Mouse (Mus musculus): ENCODE data around the gene Polr2i. TPM values are rescaled to one million over a fixed set of nuclear protein-coding genes. Genes with fewer than 3 reads are reported as not detected.

Polr2i gene
- polyA plus RNA-seq, 1 experiment from 2014 or later: 91.2 TPM

DNA sequence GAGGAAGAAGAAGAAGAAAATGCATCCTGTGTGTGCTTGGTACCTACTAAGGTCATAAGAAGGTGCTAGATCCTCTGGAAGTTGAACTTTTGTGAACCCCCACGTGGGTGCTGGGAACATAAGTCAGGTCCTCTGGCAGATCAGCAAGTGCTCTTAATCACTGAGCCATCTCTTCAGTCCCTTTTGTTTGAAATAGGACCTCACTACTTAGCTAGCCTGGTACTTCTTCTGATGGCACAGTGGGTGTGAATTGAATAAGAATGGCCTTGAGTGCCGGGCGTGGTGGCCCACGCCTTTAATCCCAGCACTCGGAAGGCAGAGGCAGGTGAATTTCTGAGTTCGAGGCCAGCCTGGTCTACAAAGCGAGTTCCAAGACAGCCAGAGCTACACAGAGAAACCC lies 34.2 kb downstream of the Polr2i start:
- no peak overlapping the region for H3K27ac ChIP-seq (ENCODE audit: low read depth, low read length)
- ATAC-seq: no peak
- H3K4me1 ChIP-seq (replicated peaks; ENCODE audit: control insufficient read depth, insufficient read depth, low read length): no peaks in the 10 kb centered on the region
- H3K27me3 ChIP-seq (replicated peaks; ENCODE audit: control insufficient read depth, insufficient read depth, low read length): no peaks in the 10 kb centered on the region
- no peak for TF ChIP-seq CTCF (IDR thresholded peaks at IDR 0.05; ENCODE audit: low read depth)
- H3K9me3 ChIP-seq (ENCODE audit: control insufficient read depth): no peaks in the 10 kb centered on the region
- H3K4me3 ChIP-seq (ENCODE audit: low read depth, low read length): no peak overlapping the region
- WGBS: 87% methylated on average over 7 of the region's 7 CpGs
- H3K9ac ChIP-seq (ENCODE audit: low read depth, low read length): no peak overlapping the region
- H3K36me3 ChIP-seq (ENCODE audit: control insufficient read depth, insufficient read depth): peaks cover 44% of the 10 kb centered on the region
- no peak overlapping the region for H3K4me2 ChIP-seq (replicated peaks; ENCODE audit: low read depth)

DNA sequence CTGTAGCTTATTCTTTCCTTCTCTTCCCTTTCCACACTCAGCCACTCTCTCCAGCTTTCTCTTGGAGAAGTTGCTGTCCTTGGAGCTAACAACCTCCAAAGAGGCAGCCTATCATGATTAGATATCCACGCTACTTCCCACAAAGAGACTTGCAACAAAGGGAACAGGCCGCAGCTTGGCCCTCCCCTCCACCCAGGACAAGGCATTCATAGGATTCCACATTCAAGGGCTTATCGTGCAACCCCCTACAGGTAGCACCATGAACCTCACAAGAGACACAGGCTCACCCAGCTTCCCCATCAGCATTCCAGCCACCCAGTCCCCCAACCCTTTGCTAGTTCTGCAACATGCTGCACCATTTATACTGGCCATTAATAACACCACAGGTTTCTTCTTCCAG lies 35.0 kb downstream of the Polr2i start:
- Histone ChIP-seq H3K9me3 (ENCODE audit: control insufficient read depth) (no peaks in the 10 kb centered on the region), H3K4me3 (ENCODE audit: low read depth, low read length) (no peak overlapping the region), H3K27ac (ENCODE audit: low read depth, low read length) (no peak overlapping the region), H3K36me3 (ENCODE audit: control insufficient read depth, insufficient read depth) (peaks cover 44% of the 10 kb centered on the region), H3K9ac (ENCODE audit: low read depth, low read length) (no peak overlapping the region), H3K4me2 (replicated peaks; ENCODE audit: low read depth) (no peak overlapping the region), H3K4me1 (replicated peaks; ENCODE audit: control insufficient read depth, insufficient read depth, low read length) (no peaks in the 10 kb centered on the region), H3K27me3 (replicated peaks; ENCODE audit: control insufficient read depth, insufficient read depth, low read length) (no peaks in the 10 kb centered on the region)
- no peak for ATAC-seq
- no peak for TF ChIP-seq CTCF (IDR thresholded peaks at IDR 0.05; ENCODE audit: low read depth)
- WGBS: 79% methylated on average over 3 of the region's 3 CpGs

DNA sequence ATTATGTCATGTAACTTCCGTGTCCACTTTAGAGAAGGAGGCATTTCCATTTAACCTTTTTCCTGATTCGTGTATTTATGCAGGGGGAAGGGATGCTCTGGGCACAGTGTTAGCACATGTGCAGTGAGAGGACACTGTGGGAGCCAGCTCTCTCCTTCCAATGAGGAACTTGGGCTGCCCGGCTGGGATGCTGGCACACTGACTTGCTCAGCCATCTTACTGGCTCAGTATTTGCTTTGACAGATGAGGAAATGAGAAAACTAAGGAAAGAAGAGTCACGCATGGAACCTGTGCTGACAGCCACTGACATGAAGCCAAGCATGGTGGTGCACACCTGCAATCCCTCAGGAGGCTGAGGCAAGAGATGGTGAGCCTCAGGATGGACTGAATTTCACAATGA lies 37.9 kb downstream of the Polr2i start:
- no peaks in the 10 kb centered on the region for H3K9me3 ChIP-seq (ENCODE audit: control insufficient read depth)
- H3K4me2 ChIP-seq (replicated peaks; ENCODE audit: low read depth): no peak overlapping the region
- no peak for ATAC-seq
- no peak overlapping the region for H3K4me3 ChIP-seq (ENCODE audit: low read depth, low read length)
- no peaks in the 10 kb centered on the region for H3K4me1 ChIP-seq (replicated peaks; ENCODE audit: control insufficient read depth, insufficient read depth, low read length)
- WGBS: 86% methylated on average over 4 of the region's 4 CpGs
- TF ChIP-seq CTCF (IDR thresholded peaks at IDR 0.05; ENCODE audit: low read depth): no peak
- H3K27ac ChIP-seq (ENCODE audit: low read depth, low read length): no peak overlapping the region
- H3K27me3 ChIP-seq (replicated peaks; ENCODE audit: control insufficient read depth, insufficient read depth, low read length): no peaks in the 10 kb centered on the region
- H3K9ac ChIP-seq (ENCODE audit: low read depth, low read length): no peak overlapping the region
- H3K36me3 ChIP-seq (ENCODE audit: control insufficient read depth, insufficient read depth): peaks cover 34% of the 10 kb centered on the region

DNA sequence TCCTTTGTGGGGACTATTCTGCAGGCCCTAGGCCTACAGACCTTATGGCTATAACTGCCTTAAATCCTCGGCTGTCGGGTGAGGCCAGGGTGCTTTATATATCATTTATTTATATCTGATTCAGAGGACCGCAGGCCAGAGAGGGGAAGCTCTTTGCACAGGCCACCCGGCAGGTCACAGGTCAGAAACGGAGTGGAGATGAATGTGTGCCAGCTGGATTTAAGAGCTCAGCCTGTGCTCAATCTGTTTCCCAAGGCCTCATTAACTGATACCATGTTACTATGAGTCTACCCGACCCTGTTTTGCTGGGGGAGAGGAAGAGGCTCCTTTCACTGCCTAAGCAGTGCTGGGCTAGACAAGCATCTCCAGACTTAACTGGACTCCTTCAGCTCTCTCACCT lies 42.6 kb downstream of the Polr2i start:
- no peak overlapping the region for H3K4me3 ChIP-seq (ENCODE audit: low read depth, low read length)
- 65% methylated on average over 6 of the region's 6 CpGs for WGBS
- no peaks in the 10 kb centered on the region for H3K4me1 ChIP-seq (replicated peaks; ENCODE audit: control insufficient read depth, insufficient read depth, low read length)
- H3K27me3 ChIP-seq (replicated peaks; ENCODE audit: control insufficient read depth, insufficient read depth, low read length): no peaks in the 10 kb centered on the region
- ATAC-seq: no peak
- no peak overlapping the region for H3K9ac ChIP-seq (ENCODE audit: low read depth, low read length)
- H3K27ac ChIP-seq (ENCODE audit: low read depth, low read length): no peak overlapping the region
- peaks cover 16% of the 10 kb centered on the region for H3K36me3 ChIP-seq (ENCODE audit: control insufficient read depth, insufficient read depth)
- no peak for TF ChIP-seq CTCF (IDR thresholded peaks at IDR 0.05; ENCODE audit: low read depth)
- no peaks in the 10 kb centered on the region for H3K9me3 ChIP-seq (ENCODE audit: control insufficient read depth)
- H3K4me2 ChIP-seq (replicated peaks; ENCODE audit: low read depth): no peak overlapping the region

DNA sequence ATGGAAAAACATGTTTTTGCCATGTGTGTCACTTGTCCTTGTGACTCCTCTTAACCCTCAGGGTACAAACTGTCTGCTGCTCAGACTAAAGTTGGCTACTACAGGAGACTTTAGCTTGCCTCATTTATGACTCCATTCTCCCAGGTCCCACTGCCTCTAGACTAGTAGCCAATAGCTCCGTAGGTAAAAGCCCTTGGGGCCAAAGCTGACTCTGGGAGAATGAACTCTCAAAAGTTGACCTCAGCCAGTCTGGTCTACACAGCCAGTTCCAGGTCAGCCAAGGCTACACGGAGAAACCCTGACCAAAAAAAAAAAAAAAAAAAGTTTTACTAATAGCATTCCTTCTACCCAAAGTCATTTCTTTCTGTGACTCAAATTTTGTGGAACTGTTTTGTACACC lies 47.2 kb downstream of the Polr2i start:
- no peaks in the 10 kb centered on the region for H3K27me3 ChIP-seq (replicated peaks; ENCODE audit: control insufficient read depth, insufficient read depth, low read length)
- no peak overlapping the region for H3K4me3 ChIP-seq (ENCODE audit: low read depth, low read length)
- H3K9me3 ChIP-seq (ENCODE audit: control insufficient read depth): no peaks in the 10 kb centered on the region
- ATAC-seq: no peak
- TF ChIP-seq CTCF (IDR thresholded peaks at IDR 0.05; ENCODE audit: low read depth): no peak
- no peaks in the 10 kb centered on the region for H3K4me1 ChIP-seq (replicated peaks; ENCODE audit: control insufficient read depth, insufficient read depth, low read length)
- 59% methylated on average over 2 of the region's 2 CpGs for WGBS
- H3K9ac ChIP-seq (ENCODE audit: low read depth, low read length): no peak overlapping the region
- H3K36me3 ChIP-seq (ENCODE audit: control insufficient read depth, insufficient read depth): no peaks in the 10 kb centered on the region
- H3K4me2 ChIP-seq (replicated peaks; ENCODE audit: low read depth): no peak overlapping the region
- H3K27ac ChIP-seq (ENCODE audit: low read depth, low read length): no peak overlapping the region

DNA sequence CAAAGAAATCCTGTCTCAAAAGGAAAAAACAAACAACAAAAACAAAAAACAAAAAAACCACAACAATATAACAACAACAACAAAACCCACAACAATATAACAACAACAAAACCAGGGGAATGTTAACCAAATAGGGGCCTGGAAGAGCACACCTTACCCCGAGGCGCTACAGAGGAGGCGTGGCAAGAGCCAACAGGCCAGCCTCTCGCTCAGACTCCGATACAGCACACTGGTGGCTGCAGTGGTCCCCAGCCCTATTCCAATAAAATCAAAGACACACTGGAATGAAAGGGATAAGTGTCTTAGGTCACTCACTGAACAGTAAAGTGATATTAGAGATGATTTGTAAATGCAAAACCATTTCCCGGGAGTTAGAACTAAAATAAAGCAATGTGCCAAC lies 47.8 kb downstream of the Polr2i start:
- Histone ChIP-seq H3K27ac (ENCODE audit: low read depth, low read length) (peak overlapping the region; percentile 80; the same call in 1 of the 2 replicates), H3K9me3 (ENCODE audit: control insufficient read depth) (no peaks in the 10 kb centered on the region), H3K4me3 (ENCODE audit: low read depth, low read length) (peak overlapping the region; percentile 83), H3K27me3 (replicated peaks; ENCODE audit: control insufficient read depth, insufficient read depth, low read length) (no peaks in the 10 kb centered on the region), H3K4me1 (replicated peaks; ENCODE audit: control insufficient read depth, insufficient read depth, low read length) (no peaks in the 10 kb centered on the region), H3K36me3 (ENCODE audit: control insufficient read depth, insufficient read depth) (no peaks in the 10 kb centered on the region), H3K9ac (ENCODE audit: low read depth, low read length) (peak overlapping the region; percentile 23), H3K4me2 (replicated peaks; ENCODE audit: low read depth) (peak overlapping the region; percentile 93)
- no peak for ATAC-seq
- TF ChIP-seq CTCF (IDR thresholded peaks at IDR 0.05; ENCODE audit: low read depth): no peak
- 2% methylated on average over 6 of the region's 6 CpGs for WGBS

Measured in intestine, postnatal 0 days (tissue).